Mouse (Mus musculus): ENCODE results near the gene Chac1.
A peak's percentile ranks its signal among the peaks of the same experiment; 100 is the strongest.

Gene Chac1

DNA sequence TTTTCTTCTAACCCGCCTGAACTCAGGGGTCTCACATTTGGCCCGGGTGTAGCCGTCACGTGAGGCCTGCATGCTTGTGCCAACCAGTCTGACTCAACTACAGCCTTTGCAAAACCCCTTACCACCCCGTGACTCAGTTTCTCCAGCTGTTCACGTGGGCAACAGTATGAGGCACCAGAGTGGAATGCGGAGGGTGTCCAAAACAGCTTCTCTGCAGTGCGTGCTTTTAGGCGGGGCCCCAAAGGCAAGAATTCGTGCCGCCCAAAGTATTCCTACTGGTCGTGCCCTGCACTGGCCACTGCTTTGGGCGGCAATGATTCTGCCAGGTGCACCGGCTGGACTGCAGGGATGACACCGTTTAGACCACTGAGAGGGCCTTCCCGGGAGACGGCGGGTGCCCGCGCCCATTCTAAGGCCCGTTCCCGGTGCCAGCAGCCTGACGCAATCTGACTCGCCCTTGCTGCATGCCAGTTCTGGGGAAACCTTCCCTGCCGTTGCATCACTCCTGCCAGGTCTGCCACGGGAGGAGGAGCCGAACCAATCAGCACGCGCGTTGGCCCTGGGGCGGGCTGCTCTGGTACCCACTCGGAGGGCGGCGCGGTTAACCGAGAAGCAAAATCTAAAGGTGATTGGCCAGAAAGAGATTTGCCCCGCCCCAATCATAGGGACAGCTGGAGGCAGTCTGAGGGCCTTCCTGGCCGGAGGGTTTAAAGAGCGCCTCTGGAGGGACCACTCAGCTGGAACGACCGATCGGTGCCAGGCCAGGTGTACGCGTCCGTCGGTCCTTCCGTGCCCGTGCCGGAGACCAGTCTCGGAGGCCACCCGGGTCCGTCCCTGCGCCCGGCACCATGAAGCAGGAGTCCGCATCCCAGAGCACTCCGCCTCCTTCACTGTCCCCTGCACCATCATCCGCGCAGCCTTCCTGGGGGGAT lies at the start of gene Chac1:
TSS of gene Chac1 (plus strand) at position 675 of the 932 bp plus-strand sequence.
- peak; percentile 66 for DNase-seq (ENCODE audit: low spot score)

DNA sequence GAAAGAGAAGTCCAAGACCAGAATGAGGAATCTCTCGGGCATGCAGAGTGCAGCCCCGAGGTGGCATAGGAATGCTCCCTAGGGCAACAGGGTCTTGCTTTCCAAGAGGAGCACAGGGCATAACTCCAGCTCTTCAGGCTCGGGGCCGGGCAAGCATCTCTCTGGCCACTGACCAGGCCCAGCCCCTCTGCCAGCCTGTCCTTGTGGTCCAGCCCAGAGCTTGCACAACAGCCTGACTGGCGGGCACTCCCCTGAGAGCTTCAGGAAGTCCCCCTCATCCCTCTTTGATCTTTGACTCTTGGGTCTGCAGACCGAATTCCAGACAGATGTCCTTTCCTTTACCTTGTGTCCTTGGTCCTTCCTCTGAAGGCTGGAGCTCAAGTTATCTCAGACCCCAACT lies 48.2 kb upstream of the Chac1 start:
- DNase-seq (ENCODE audit: low spot score) = no peak

DNA sequence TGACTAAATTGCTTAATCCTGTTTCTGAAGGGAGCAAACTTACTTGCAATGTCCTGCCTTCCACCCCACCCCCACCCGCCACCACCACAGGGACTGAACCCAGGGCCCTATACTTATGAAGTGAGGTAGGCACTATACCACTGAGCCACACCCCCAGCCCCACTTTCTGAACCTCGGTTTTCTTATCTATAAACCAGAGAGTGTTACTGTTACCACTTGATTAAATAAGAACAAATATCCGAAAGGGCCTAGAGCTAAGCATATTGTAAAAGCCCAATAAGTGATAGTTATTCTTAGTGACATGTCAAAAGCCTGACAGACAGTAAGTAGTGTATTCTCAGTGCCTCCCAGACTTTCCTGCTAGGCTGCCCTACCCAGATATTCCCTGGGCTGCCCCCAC lies 46.6 kb upstream of the Chac1 start:
- no peak for DNase-seq (ENCODE audit: low spot score)

DNA sequence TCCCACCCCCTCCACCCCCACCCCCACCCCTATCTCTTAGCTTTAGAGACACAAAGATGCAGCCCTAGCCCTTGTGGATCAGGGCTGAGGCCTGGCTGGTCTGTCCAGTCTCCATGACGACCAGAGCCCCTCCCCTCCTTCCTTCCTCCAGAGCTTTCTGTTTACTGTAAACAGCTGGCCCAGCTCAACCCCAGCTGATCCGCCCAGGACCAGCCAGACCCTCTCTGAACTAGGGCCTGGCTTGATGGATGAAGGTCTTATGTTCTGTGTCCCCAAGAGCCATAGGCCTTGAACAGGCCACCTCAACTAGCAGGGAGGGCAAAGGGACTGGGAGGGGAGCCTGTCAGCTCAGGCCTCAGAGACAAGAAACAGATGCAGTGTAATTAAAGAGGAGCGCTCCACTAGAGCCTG lies 46.2 kb upstream of the Chac1 start:
- DNase-seq (ENCODE audit: low spot score) = no peak

DNA sequence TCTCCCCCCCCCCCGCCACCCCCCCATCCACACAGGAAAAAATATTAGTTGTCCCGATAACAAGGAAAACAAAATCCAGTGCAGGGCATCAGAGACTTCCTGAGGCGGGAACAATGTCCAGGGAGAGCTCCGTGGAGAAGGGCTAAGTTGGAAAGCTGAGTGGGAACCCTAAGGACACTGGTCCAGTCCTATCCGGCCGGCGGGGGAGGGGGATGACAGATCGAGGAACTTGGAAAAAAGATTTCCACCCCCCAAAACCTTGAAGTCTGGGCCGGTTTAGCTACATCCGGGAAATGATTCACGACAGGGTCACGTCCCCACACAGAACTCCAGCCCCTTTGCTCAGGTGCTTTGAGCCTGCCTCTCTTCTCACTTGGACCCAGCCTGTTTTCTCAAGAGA lies 39.5 kb upstream of the Chac1 start:
- no peak for DNase-seq (ENCODE audit: low spot score)

DNA sequence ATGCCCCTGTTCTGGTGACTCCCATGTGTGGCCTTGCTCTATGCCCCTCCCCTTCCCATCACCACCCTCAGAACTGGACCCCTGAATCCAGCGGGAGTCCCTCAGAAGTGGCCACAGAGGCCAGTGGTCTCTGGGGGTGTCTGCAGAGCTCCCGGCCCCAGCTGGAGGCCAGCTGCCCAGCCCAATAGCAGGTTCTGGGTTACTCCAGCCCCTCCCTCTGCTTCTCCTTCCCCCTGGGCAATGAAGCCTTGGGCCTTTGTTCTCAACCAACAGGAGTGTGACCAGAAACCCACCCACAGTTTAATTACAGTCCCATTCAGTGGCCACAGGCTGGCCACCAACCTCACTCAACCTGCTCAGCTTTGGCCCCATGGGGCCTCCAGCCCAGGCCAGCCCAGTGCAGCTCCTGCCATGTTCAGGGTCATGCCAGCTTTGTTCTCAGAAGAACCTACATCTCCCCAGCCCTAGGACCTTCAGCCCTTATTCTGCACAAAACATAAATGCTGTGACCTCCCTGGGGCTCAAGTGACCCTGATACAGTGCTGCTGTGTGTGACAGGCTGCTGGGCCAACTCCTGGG lies 38.6 kb upstream of the Chac1 start:
- DNase-seq (ENCODE audit: low spot score) = no peak

DNA sequence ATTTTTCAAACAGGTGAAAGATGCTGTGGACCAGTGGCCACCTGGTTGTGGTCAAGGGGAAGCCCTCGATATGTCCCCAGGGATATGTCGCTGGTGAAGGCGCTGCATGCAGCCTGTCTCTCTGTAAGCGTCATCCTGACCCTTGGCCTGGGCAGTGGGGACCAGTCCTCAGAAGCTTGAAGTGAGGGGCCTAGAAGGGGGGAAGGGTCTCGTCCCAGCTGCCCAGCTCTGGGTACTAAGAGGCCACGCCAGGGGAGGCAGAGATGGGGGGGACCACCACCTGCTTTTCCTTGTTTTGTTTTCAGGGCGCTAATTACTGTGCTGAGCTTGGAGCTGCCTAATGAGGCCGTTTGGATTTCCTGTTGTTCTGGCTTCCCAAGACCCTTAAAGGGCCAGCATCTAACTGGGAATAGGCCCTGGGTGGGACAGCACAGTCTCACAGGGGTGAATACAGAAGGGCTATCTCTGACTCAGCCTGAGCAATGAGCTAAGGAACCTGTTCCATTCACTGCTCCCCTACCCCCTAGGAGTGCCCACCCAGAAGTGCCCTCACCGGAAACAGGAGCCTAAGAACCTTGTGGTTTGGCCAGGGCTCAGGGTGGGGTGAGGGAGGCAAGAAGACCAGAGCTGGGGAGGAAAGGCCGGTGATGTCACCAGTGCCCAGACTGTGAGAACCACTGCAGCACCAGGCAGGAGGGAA lies 37.1 kb upstream of the Chac1 start:
- no peak for DNase-seq (ENCODE audit: low spot score)

DNA sequence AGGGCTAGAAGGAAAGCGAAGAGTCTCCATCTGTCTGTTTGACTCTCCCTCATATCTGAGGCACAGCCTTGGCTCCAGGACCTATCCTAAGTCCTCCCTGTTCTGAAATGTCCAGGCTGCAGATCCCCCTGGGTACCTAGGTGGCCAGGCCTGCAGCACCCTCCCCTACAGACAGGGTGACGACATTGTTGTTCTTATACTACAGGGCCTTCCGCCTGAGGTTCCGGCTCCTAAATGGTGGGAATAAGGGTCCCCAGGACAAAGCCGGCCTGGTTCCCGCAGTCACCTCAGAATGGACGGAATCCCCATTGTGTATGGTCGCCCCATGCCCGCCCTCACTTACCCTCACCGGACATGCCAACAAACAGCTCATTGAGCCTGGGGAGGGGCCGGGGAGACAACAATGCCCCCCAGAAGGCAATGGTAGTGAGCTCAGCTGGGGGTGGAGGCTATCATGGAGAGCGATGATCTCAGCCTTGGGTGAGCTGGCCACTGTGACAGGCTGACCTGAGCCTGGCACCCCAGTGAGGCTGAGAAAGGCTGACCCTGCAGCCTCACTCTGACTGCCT lies 36.2 kb upstream of the Chac1 start:
- no peak for DNase-seq (ENCODE audit: low spot score)

DNA sequence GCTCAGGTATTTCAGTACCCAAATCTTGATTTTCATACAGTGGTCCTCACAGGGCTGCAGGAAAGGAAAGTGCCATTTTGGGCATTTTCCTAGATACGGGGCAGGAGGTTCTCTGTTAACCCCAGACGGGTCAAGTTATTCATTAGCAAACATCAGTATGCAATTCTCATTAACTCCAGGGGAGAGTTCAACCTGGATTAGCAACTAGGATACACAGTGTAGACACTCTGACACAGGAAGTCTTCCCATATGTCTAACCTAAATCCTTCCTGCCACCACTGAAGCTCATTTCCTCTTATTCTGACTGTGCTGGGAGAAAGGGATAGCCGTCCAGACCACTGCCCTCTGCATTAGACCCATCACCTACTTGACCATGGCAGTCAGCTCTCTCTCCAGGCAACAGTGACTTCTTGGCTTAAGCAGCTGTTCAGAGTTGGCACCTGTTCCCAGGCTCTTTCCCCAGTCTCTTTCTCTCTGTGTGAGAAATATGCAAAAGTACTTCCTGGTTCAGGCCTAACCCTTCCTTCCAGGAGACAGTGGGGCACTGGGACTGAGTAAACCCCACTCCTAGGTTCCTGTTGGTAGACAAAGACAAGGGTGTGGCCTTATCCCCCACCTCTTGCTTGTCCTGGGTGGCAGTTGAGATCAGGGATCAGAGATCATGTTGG lies 32.9 kb upstream of the Chac1 start:
- DNase-seq (ENCODE audit: low spot score) = no peak

DNA sequence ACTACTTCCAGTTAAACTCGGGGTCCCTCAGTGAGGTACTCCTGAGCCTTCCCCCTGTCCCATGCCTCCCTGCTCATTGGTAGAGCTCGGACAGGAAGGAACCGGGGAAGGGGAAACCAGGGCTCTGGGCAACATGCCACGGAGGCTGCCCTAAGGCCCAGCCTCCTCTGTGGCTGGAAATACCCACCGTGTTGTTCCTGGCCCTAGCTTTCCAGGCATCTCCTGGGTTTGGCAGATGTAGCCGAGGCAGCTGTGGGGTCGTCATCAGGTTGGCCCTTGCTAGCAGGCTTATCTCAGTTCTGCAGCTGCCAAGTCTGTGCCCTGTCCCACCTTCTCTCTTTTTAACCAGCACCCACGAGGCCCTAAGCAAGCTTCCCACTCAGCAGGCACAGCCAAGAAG lies 30.5 kb upstream of the Chac1 start:
- no peak for DNase-seq (ENCODE audit: low spot score)

DNA sequence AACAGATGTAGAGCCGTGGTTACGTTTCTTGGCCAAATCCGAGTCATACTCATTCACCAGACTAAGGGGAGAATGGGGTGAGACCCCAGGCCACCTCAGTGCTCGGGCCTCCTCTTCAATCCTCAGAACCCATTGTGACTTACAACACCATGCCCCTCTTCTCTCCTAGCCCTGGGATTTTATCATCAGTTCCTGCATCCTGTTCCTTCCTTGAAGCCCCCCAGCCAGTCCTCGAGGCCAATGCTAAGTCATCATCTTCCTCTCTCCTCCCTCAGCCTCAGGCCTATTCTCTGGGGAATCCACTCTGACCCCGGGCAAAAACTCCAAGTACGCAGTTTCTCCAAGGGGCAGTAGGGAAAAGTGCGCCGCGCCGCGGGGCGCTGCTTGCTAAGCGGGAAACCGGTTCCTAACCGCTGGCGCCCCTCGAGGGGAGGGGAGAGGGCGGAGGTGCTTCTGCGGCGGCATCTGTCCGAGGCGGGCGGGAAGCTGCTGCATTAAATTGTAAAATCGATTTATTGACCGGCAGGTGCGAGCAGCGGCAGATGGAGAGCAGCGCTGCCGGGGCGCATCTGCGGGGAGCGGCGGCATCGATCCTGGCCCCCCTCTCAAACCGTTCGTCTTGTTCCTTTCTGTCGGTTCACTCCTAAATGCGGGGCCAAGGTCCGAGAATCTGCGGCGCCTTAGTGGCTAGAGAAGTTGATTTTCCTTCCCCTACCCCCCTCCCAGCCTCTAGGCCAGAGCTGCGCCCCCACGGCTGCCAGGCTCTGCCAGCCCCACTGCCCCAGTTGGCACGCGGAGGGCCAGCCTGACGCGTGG lies 29.1 kb upstream of the Chac1 start:
- no peak for DNase-seq (ENCODE audit: low spot score)

DNA sequence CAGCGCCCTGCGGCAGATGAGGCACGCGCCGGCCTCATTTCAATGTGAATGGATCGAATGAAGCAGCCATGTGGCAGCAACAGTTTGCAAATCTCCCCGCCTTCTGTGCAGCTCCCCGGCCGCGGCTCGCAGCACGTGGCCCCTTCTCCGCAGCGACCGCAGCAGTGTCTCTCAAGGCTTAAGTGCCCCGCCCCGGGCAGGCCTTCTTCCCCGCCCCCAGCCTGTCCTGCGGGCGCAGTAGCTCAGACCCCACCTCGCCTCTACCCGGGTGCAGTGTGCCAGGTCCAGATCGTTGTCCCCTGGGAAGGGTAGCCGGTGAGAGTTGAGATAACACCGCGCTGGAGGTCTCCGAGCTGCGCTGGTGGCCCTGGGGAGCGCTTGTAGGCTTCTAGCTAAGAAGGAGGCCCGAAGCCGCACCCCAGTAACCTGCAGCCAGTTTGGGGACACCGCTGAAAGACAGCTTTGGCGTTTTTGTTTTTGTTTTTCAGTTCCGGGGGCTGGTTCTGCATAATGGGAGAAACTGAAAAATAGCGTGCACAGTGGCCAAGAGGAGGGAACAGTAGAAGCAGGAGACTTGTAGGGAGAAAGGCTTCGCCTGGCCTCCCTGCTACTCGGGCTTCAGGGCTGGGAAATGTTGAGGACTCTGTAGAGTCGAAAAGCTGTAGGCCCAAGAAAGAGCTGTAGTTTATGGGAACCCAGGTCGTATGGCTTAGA lies 28.3 kb upstream of the Chac1 start:
- no peak for DNase-seq (ENCODE audit: low spot score)

DNA sequence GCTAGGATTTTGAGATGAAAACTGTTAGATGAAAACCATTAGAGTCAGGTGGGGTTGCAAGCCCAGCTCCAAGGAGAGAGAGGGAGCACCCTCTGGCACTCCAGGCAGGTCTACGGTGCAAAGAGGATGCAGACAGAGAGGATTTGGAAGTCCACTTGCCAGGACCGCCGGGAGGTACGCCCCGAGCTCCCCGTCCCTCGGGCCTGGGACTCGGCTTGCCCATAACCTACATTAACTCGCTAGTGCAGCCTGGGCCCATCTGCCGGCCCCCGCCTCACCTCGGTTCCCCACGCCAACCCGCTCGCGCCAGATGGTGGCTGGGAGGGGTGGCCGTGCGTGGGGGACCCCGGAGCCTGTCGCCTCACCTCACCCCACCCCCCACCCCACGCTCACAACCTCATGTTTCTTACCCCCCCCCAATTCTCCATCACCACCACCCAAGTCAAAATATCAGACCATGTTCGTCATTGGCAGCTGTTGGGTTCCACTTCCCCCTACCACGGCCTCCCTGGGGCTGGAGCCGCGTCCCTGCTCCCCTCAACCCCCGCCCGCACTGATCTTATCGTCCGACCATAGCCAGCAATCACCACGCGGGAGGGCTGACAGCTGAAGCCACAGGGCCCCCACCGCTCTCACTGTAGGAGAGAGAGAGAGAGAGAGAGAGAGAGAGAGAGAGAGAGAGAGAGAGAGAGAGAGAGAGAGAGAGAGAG lies 27.0 kb upstream of the Chac1 start:
- DNase-seq (ENCODE audit: low spot score) = no peak

DNA sequence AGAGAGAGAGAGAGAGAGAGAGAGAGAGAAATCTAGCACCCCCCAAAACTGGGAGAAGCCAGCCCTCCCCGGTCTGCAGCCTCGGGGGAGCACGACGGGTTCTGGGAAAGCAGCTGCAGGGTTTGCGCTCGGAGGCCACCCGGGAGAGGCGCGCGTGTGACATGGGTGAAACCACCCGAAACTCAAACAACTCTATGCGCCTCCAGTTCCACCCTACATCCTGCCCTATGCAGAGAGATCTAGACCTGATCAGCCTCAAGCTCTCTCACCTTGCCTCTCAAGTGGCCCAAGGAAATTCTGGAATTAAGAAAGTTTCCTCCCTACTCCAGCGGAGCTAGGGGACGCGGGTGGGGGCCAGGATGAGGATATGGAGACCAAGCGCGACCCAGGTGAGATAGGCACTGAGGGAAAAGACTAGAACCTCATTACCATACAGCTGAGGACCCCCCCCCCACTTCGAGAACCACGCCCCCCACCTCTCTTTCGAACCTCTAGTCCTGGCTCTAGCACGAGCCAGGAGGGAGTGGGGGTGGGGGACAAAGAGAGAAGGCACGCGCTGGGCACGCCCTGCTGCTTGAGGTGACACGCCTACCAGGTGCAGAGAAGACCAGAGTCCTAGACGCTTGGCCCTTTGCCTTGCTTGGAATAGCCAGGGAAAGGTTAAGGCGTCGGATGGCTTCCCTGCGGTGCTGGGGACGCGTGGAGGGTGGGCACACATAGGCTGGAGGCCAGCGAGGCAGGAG lies 26.3 kb upstream of the Chac1 start:
- DNase-seq (ENCODE audit: low spot score) = no peak

DNA sequence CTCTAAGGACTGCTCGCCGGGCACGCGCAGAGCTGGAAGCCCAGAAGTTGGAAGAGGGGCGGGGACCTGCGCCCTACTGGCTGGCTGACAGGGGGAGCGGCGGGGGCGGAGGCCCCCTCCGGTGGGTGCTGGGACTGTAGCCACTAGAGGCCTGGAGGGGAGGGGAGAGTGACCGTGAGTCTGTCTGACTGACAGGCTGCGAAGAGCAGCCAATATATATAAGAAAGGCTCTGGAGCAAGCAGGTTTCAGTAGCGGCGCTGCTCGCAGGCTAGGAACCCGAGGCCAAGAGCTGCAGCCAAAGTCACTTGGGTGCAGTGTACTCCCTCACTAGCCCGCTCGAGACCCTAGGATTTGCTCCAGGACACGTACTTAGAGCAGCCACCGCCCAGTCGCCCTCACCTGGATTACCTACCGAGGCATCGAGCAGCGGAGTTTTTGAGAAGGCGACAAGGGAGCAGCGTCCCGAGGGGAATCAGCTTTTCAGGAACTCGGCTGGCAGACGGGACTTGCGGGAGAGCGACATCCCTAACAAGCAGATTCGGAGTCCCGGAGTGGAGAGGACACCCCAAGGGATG lies 25.4 kb upstream of the Chac1 start, which contains the start of gene Dll4:
TSS of gene Dll4 (plus strand) at position 217 of the 576 bp plus-strand sequence.
- DNase-seq (ENCODE audit: low spot score) = no peak

DNA sequence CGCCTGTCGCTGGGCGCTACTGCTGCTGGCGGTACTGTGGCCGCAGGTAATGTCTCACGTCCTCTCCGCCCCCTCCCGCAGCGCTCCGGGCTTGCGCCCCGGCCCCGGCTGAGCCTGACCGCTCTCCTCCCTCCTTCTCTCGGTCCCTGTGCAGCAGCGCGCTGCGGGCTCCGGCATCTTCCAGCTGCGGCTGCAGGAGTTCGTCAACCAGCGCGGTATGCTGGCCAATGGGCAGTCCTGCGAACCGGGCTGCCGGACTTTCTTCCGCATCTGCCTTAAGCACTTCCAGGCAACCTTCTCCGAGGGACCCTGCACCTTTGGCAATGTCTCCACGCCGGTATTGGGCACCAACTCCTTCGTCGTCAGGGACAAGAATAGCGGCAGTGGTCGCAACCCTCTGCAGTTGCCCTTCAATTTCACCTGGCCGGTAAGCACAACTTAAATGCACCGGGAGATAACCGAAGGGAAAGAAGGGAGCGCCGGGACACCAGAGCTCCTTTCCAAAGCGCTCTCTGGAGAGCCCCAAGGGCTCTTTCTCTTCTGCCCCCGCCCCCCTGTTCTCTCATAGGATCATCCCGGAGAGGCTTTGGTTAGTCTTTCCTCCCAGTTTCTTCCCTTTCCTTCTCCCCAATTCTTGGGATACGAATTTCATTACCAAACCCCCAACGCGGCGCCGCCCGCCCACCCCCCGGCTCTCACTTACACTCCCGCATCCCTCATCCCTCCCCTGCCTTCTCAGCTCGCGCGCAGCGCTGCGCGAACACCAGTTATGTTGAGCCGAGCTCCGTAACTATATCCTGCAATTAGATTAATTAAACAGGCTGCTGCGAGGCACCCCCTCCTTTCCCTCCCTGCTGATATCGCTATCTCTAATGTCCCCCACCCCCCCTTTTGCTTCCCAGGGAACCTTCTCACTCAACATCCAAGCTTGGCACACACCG lies 24.6 kb upstream of the Chac1 start:
- no peak for DNase-seq (ENCODE audit: low spot score)

DNA sequence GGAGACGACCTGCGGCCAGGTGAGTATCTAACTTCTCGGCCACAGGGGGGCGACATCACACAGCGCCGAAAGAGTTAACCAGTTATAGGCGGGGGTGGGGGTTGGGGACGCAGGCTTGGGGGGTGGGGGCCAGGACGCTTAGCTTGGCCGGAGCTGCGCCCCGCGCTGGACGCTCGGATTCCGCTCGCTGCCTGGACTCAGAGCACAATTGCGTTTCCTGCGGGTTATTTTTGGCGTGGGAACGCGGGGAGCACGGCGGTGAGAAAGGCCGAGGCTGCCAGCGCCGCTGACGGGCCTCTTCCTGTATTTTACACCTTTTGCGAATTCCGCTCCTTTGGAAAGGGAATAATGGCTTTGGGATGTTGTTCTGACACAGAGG lies 23.9 kb upstream of the Chac1 start:
- no peak for DNase-seq (ENCODE audit: low spot score)

Data from ovary, postnatal 14 days (tissue).